ENCODE assay signal across 19 mouse cellular contexts in the genomic region with DNA sequence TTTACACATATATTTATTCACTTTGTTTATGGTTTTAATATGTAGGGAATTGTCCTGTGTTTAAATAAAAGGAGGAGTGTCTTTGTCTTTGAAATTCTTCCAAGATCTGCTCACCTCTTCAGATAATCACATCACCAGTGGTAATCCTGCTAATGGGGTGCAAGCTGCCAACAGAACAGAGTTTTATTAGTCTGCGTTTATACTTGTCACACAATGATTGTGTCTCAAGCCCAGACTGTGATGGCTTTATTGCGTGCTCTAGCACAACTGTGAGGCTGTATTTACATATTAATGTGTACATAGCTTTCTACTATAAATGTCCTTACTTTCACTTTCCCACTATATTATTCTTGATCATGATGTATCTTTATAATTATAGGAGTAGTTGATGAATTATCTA.
"Had no signal": no experiment of that assay in that cellular context is flagged by ENCODE, and none has a peak within 500 bp of the region (broad histone marks: within the 10 kb centered on the region; RNA-seq: fewer than 3 reads in every experiment).

No protein-coding gene starts in this region.

- H3K36me3 ChIP-seq: midbrain, embryonic 10.5 days; midbrain, embryonic 12.5 days; neural tube, embryonic 12.5 days; neural tube, embryonic 15.5 days had no signal

- H3K4me1 ChIP-seq: midbrain, embryonic 10.5 days; midbrain, embryonic 12.5 days; neural tube, embryonic 12.5 days; neural tube, embryonic 15.5 days had no signal

- DNase-seq: lung, adult 18-20 months; lung, embryonic 14.5 days; lung, postnatal 10 days; lung, postnatal 4 days; midbrain, embryonic 14.5 days; retina, postnatal 1 day; right cerebral cortex, adult 18-20 months; right cerebral cortex, postnatal 25 days; right cerebral cortex, postnatal 4 days; spleen, adult 18-20 months; thymus, adult 18-20 months; thymus, postnatal 14 days; thymus, postnatal 36 days had no signal

- H3K9ac ChIP-seq: lung, embryonic 14.5 days; midbrain, embryonic 12.5 days; neural tube, embryonic 12.5 days; neural tube, embryonic 15.5 days had no signal

- ATAC-seq: midbrain, embryonic 16.5 days had no signal

- H3K9me3 ChIP-seq: midbrain, embryonic 10.5 days; midbrain, embryonic 12.5 days; neural tube, embryonic 12.5 days; neural tube, embryonic 15.5 days had no signal

- H3K4me3 ChIP-seq: midbrain, embryonic 10.5 days; midbrain, embryonic 12.5 days; myocyte; neural tube, embryonic 12.5 days; neural tube, embryonic 15.5 days had no signal

- H3K4me2 ChIP-seq: lung, embryonic 14.5 days; midbrain, embryonic 12.5 days; neural tube, embryonic 12.5 days; neural tube, embryonic 15.5 days had no signal

- H3K27me3 ChIP-seq: midbrain, embryonic 12.5 days; neural tube, embryonic 12.5 days; neural tube, embryonic 15.5 days had no signal

- H3K27ac ChIP-seq: midbrain, embryonic 10.5 days; midbrain, embryonic 12.5 days; neural tube, embryonic 12.5 days; neural tube, embryonic 15.5 days had no signal
